Mouse (Mus musculus) E14TG2a.4 (cell line): Measurements from ENCODE around the gene Jhy.

Experiments used
- CTCF ChIP-seq: conservative IDR thresholded peaks from 2 replicates; pipeline ENCODE4 v1.5.1; 2014; ENCODE audit warnings: low read length
- POU5F1 ChIP-seq: IDR thresholded peaks from 2 replicates; pipeline ENCODE4 v1.6.1; 2014; ENCODE audit warnings: low read length, borderline replicate concordance

DNA sequence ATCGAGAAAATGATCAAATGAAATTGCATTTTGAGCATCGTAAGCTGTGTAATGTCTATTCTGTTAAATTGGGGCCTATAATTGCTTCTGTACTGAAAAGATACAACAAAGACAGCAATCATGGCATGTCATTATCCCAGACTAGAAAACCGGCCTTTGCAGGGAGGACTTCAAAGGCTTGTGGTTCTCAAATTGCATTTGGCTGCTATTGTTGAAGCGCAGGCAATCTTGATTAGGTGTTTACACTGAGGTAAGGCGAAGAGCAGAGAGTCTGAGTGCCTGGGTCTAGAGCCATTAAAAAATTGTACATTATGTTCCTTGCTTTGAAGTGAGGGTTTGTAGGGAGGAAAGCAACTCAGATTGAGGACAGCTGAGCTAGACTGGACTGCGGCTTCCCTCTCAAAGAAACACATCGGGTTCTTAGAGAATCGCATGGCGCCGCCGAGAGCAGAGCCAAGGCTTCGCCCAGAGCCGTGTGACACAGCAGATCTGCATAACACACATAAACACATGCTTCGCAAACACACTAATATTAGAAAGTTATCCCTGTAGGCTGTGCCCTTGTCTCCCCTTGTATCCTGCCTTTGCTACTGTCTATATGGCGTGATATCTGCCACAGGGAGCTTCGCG lies 36.5 kb downstream of the Jhy start:
- TF ChIP-seq CTCF (no peak), POU5F1 (no peak)
